Mouse (Mus musculus) olfactory bulb, adult 2 months (tissue): ENCODE results near the gene Il1f9.
"Not testable (repeated sequence)": the region's sequence is repeated elsewhere in the genome, so short reads cannot be mapped to it uniquely, and the experiment has no call there.

Source experiments
- CTCF ChIP-seq: fragments of 200-500 bp; IDR thresholded peaks from 2 replicates; pipeline ENCODE4 v1.5.1; 2012; ENCODE audit warnings: low read depth, mild to moderate bottlenecking, low read length, moderate library complexity; ENCODE audit not compliant: insufficient read depth
- POLR2A ChIP-seq: fragments of 200-500 bp; IDR thresholded peaks from 2 replicates; pipeline ENCODE4 v1.6.1; 2012; ENCODE audit warnings: mild to moderate bottlenecking, low read depth, low read length, moderate library complexity; ENCODE audit not compliant: insufficient read depth

DNA sequence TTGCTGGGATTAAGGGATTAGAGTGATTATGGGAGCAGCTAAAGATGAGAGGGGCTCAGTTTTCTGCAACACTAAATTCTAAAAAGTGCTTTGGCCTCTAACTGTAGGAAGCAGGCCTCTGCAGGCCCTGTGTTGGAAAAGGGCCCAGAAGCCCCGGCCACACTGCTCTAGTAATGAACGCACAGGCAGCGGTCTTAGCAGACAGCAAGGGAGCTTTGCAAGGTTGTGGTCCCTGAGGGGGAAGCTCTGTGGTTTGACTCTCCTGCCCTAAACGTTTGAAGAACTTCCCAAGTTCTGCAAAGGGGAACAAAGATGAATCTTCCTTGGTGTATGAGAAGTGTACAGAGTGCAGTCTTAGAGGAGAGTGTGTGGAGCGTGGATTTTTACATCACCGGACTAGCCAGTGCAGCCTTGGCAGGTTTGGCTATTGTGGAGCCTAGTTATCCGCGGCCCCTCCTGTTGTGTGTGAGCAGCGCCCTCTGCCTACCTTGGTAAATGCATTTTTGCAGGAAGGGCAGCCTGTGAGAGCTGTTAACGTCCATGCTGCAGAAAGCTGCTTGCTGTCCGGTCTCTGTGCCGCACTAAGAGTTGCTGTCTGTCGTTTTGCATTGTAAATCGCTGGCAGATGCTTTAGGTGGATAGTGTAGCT is 4.5 kb upstream of the Il1f9 start:
- not testable (repeated sequence) for TF ChIP-seq CTCF, POLR2A
